Mouse (Mus musculus): ENCODE measurements around the gene Mtmr10. TPM values are rescaled to one million over a fixed set of nuclear protein-coding genes. Genes with fewer than 3 reads are reported as not detected.

Mtmr10 gene
- polyA plus RNA-seq, 1 experiment from 2014 or later = 12.7 TPM

Small RNA genes within 50 kb of the gene (microRNA-seq; reads per million reads assigned to microRNA genes)
- not detected for gene Mir6416

Other genes with a start within 250 kb of the Mtmr10 start
- gene Trpm1, start 133.8 kb upstream of the Mtmr10 start, polyA plus RNA-seq (2015; fragmentation: Nextera tagmentation; extraction: Ambion mirVana) = 0.33 and 0.65 TPM in 2 replicates
- gene Fan1, start 86.4 kb downstream of the Mtmr10 start, polyA plus RNA-seq (2015; fragmentation: Nextera tagmentation; extraction: Ambion mirVana) = 10.4 and 10.7 TPM in 2 replicates
- 47.9 and 50.3 TPM in 2 replicates for gene Mphosph10, start 104.6 kb downstream of the Mtmr10 start, polyA plus RNA-seq (2015; fragmentation: Nextera tagmentation; extraction: Ambion mirVana)
- gene Mcee, start 105.0 kb downstream of the Mtmr10 start, polyA plus RNA-seq (2015; fragmentation: Nextera tagmentation; extraction: Ambion mirVana) = 52.8 and 57.4 TPM in 2 replicates
- gene Apba2, start 214.1 kb downstream of the Mtmr10 start, polyA plus RNA-seq (2015; fragmentation: Nextera tagmentation; extraction: Ambion mirVana) = 8.6 and 9.1 TPM in 2 replicates

Measured in limb, embryonic 13.5 days (tissue).